Mouse (Mus musculus) CH12F3 (cell line): ENCODE data around the gene Rab40c.
"Not testable (repeated sequence)": the region's sequence is repeated elsewhere in the genome, so short reads cannot be mapped to it uniquely, and the experiment has no call there.

Source experiments
- in situ Hi-C: fragments of 300-500 bp; cut with MboI; formaldehyde crosslinking; loops from 2 replicates; pipeline ENCODE4 v1.14.3; 2020; ENCODE audit warnings: low sequenced_read_pairs

Rab40c gene

DNA sequence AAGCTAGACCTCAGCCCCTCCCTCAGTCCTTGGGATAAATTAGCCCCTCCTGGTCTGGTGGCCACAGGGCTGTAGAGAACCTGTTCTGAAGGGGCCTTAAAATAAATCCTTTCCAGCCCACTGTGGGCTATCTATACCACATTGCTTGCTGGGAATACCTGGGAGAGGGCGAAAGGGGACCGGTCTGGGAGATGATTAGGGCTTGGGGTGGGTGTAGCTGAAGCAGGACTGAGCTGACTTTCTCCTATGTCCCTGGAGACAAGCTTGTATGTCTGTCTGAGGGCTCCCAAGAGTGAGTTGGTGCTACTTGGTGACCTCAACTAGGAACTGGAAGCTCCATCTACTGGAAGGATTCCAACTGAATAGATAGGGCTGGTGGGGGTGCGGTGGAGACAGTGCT is 42.5 kb downstream of the Rab40c start:
- in situ Hi-C loops, result loop anchor here (25.0 kb wide), 1 partner anchor 135 kb away; no protein-coding TSS in a partner anchor

GRCm38 (mm10) chr17:25876347-25876915 is 43.1 kb downstream of the Rab40c start:
- in situ Hi-C loops, result loop anchor here (25.0 kb wide), 1 partner anchor 136 kb away; no protein-coding TSS in a partner anchor

GRCm38 (mm10) chr17:25875171-25876136 is 44.1 kb downstream of the Rab40c start:
- in situ Hi-C loops, result loop anchor here (25.0 kb wide), 1 partner anchor 137 kb away; no protein-coding TSS in a partner anchor

DNA sequence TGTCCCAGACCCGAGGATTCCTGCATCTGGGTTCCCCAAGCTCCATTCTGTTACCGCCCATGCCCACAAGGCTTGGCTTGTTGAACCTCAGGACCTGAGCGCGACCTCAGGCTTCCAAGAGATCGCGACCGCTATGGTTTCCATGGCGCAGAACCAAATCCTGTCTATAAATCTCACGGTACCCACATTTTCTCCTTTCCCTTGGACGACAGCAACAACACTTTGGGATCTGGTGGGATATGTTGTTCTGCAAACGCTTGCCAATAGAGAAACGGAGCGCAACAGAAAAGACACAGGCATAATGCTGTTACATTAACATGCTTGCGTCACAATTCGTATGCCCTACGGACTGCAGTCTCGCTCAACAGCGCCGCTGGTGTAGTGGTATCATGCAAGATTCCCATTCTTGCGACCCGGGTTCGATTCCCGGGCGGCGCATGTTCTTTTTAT is 44.8 kb downstream of the Rab40c start, which contains the start of gene Mettl26:
Mettl26 (plus strand) TSS at position 354 of the 450 bp plus-strand sequence.
- in situ Hi-C loops, result loop anchor here (25.0 kb wide), 1 partner anchor 138 kb away; no protein-coding TSS in a partner anchor

DNA sequence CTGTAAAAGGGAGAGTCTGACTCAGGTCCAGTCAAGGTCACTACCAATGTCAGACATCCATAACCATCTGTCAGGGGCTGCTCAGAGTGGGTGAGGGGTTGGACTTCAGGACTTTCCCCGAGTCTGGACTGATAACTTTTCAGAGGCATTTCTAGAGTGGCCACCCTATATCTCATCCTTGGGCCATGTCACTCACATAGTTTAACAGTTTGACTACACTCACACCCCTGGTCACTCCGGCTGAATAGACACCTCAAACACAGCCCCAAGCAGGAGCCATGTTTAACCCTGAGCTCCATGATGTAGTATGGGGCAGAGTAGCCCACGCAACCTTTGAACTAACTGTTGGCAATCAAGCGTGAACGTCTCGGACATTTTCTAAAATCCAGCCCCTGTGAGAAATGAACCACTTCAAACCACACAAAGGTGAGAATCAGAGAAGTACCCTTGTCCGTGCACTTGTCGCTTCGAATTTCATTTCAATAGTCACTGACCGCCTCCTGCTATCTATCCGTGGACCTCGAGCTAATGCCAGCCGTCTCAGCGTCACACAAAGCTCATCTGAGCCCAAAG is 45.3 kb downstream of the Rab40c start:
- in situ Hi-C loops, result no loop called here

DNA sequence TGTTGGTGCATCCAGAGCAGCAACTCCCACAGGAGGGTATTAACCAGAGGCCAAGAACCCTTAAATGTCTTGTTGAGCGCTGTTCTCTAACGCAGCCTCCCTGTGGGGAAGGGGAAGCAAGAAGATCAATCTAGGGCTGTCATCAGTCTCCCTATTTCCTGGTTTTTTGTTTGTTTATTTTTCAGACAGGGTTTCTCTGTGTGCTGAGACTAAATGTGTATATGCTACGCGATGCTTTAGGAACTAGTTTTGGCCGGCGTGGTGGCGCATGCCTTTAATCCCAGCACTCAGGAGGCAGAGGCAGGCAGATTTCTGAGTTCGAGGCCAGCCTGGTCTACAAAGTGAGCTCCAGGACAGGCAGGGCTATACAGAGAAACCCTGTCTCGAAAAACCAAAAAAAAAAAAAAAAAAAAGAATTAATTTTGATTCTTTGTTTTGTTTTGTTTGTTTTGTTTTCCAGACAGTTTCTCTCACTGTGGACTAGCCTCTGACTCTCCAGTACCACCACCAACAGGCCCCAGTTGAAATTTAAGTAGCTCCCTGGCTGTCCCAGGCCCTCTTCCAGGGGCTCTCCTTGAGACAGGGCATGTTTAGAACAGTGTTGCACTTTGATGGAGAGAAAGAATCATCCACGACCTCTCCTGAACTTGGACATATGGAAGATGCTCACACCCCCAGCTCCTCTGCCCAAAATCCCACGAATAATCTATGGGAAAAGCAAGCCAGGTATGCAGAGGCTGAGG is 46.0 kb downstream of the Rab40c start:
- in situ Hi-C loops, result no loop called here

- in situ Hi-C loops, result no loop called here
These were observed 46.9 kb downstream of the Rab40c start for GRCm38 (mm10) chr17:25872676-25873075.

DNA sequence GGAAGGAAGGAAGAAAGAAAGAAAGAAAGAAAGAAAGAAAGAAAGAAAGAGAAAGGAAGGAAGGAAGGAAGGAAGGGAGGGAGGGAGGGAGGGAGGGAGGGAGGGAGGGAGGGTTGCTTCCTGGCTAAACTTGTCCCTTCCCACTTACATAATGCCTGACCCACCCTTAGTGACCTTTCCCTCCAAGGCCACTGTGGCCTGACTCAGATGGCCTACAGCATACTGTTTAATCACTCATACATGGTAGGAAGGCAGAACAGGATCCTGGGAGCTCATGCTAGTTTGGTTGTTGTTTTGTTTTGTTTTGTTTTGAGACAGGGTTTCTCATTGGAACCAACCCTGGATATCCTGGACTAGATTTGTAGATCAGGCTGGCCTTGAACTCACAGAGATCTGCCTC is 48.0 kb downstream of the Rab40c start:
- in situ Hi-C loops, result not testable (repeated sequence)

- in situ Hi-C loops, result no loop called here
These were observed 49.6 kb downstream of the Rab40c start for GRCm38 (mm10) chr17:25869954-25870353.

GRCm38 (mm10) chr17:25869498-25869897 is 50.0 kb downstream of the Rab40c start:
- in situ Hi-C loops, result no loop called here

DNA sequence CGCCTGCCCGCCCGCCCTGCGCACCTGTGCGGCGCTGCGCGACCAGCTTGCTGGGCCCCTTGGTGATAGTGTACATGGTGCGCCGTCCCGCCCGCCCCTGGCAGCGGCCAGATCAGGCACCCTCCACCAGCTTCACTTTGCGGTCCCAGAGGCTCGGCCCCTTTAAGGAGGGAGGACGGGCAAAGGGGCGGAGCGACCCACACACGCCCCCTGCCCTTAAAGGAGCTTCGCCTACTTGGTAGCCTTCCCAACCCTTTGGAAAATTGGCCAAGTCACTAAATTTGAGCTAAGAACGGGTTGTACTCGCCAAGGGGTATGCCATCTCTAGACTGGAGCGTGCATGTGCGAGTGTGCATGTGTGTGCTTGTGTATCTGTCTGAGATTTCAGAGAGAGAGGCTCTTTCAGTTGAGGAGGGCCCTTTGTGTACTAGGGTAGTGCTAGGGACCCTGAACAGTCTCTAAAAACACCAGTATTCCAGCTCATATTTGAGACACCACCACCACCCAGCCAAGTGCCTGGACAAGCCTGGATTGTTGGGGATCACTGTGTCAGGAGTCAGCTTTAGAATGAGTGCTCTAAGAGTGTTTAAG is 50.8 kb downstream of the Rab40c start, which contains the start of gene Mcrip2:
Mcrip2 (minus strand) TSS at position 164 of the 591 bp plus-strand sequence.
- in situ Hi-C loops, result no loop called here

DNA sequence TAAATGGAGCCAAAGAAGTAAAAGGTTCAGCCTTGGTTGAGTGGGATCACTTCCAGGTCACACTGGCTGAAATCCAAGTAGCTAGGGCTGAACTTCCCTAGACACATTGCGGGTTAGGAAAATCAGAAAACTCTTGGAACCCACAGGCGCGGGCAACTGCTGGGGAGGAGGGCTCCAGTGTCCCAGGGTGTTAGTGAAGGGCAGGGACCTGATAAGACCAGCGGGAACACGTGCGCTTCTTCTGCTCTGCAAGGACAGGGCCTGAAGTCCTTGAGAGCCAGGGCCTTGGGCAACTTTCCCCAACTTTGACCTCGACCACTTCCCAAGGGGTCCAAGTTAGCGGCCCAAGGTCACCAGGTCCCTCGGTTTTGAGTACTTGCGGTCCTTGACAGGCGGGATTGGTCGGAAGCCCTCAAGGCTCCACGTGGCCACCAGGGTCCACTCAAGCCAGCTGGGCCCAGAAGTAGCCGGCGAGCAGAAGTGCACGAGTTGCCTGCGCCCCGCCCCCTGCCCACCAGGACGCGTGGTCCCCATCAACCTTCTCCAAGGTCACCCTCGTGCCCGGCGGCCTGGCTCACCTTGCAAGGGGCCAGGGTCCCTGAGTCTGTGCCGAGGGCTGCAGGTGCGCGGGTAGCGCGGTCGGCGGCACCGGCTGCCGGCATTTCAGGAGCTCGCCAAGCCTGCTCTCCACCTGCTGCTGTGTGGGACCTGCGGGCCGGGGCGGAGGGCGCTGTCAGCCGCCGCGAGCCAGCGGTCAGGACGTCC is 51.5 kb downstream of the Rab40c start:
- in situ Hi-C loops, result no loop called here

- in situ Hi-C loops, result no loop called here
These were observed 52.1 kb downstream of the Rab40c start for GRCm38 (mm10) chr17:25867509-25867835.

DNA sequence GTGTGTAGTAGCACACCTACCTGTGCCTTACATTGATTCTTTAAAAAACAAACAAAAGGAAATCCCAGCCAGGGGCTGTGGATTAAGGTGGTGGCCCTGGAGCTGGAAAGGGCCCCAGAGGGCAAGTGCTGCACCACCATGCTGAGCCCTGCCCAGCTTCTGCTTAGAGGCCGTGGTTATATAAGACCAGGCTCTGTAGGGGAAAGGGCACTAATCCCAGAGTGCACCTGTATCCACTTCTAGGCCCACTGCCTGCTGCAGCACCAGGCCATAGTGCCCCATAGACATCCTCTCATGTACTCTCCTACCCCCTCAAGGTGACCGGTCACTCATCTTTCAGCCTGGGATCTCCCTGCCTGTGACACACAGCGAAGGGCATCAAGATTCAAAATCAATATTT is 53.4 kb downstream of the Rab40c start:
- in situ Hi-C loops, result no loop called here

- in situ Hi-C loops, result no loop called here
These were observed 54.2 kb downstream of the Rab40c start for GRCm38 (mm10) chr17:25865288-25865687.

- in situ Hi-C loops, result no loop called here
These were observed 55.2 kb downstream of the Rab40c start for GRCm38 (mm10) chr17:25864311-25864710.

DNA sequence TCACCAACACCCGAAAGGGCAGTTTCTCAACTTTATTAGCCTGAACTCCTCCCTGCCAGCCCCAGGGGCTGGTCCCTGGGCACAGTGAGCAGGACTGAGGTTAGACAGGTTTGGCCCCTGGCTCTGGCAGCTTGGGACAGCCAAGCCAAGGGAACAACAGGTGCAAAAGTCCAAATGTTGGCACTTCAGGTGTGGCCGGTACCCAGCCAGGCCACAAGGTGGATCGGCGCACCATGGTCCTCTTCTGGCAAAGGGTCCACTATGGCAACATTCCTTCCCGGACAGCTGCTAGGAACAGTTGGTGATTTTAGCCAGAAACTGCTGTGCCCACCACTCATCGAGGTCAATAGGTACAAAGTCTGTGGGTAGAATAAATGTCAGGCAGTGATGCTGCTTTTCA is 55.8 kb downstream of the Rab40c start:
- in situ Hi-C loops, result no loop called here

DNA sequence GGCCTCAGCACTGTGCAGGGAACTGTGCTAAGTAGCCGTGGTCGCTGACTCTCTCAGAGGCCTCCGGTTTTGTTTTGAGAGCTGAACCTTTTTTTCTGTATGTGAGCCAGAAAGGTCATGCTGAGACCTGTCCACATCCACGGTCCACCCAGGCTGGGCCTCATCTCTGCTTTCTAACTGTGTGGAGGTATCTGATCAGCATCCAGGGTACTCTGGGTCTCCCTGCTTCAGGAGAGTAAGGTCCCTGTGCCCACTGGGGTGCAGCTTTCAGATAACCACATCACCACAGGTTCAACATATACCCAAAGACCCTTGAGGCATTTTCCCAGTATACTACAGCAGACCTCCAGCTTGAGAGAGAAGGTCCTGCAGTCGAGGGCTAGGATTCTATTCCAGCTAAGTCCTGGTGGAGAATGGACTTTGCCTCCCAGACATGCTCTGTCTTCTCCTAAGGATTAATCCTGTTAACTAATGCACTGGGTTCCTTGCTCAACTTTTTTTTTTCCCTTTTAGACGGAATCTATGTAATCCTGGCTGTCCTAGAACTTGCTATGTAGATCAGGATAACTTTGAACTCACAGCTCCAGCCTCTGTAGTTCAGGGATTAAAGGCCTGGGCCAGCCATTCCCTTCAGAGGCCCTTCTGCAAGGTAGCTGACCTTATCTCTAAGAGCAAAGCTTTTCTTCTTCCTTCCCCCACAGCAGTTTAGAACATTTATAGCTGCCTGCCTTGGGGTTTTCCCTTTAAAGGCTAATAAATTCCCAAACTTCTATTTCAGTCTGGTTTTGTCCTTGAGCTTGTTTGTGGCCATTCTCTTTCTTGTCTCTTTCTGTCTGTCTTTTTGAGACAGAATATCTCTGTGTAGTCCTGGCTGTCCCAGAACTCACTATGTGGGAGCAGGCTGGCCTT is 57.6 kb downstream of the Rab40c start:
- in situ Hi-C loops, result no loop called here
